Mouse (Mus musculus): ENCODE measurements around the gene Ifna7. TPM values are rescaled to one million over a fixed set of nuclear protein-coding genes. Genes with fewer than 3 reads are reported as not detected.
"Not testable (repeated sequence)": the region's sequence is repeated elsewhere in the genome, so short reads cannot be mapped to it uniquely, and the experiment has no call there.

The Ifna7 gene
- polyA plus RNA-seq, 1 experiment from 2014 or later: not detected

DNA sequence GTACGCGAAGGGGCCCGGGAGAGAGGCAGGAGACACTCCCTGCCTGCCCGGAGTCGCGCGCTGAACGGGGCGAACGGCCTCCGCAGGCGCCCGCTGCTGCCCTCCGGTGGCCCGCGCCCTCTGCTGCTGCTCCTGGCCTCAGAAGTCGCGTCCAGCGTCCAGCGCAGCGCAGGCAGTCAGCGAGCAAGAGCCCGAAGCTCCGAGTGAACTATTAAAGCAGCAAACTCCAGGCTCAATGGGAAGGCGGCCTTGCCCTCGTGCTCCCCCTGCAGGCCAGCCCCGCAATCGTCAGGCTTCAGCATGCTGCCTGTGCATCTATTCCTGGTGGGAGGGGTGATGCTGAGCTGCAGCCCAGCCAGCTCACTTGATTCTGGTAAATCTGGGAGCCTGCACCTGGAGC, 24.8 kb upstream of the Ifna7 start, which contains the start of gene Gm13278:
Gene Gm13278, plus strand, starts transcription at position 301 of the 400 bp plus-strand sequence.
- not testable (repeated sequence) for H3K4me1 ChIP-seq (ENCODE audit: control insufficient read depth, insufficient read depth, low read length); DNase-seq (ENCODE audit: low spot score, missing footprints); ATAC-seq (ENCODE audit: low FRiP score); H3K9me3 ChIP-seq (ENCODE audit: control insufficient read depth, low read length); H3K4me2 ChIP-seq; H3K27ac ChIP-seq (ENCODE audit: low read depth, low read length); H3K36me3 ChIP-seq (ENCODE audit: control insufficient read depth, insufficient read depth, low read length); H3K9ac ChIP-seq (ENCODE audit: low read length); H3K4me3 ChIP-seq (ENCODE audit: low read depth, low read length); H3K27me3 ChIP-seq (ENCODE audit: control insufficient read depth, insufficient read depth, low read length)
- WGBS: no CpG with 5 or more reads among the region's 28 CpGs

DNA sequence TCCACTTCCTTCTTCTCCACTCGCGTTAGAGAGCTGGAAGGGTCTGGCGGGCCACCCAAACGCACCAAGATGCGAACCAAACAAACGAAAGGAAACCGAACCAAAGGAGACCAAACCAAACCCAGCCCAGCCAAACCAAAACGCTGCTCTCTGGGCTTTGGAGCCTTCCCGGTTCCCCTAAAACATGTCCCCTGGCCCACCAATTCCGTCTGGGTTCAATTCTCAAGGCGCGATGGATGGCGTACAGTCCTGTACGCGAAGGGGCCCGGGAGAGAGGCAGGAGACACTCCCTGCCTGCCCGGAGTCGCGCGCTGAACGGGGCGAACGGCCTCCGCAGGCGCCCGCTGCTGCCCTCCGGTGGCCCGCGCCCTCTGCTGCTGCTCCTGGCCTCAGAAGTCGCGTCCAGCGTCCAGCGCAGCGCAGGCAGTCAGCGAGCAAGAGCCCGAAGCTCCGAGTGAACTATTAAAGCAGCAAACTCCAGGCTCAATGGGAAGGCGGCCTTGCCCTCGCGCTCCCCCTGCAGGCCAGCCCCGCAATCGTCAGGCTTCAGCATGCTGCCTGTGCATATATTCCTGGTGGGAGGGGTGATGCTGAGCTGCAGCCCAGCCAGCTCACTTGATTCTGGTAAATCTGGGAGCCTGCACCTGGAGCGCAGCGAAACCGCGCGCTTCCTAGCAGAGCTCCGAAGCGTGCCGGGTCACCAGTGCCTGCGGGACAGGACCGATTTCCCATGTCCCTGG, 21.9 kb upstream of the Ifna7 start, which contains the start of gene Gm13275:
Gene Gm13275, plus strand, starts transcription at position 552 of the 740 bp plus-strand sequence.
- H3K9ac ChIP-seq (ENCODE audit: low read length); H3K4me1 ChIP-seq (ENCODE audit: control insufficient read depth, insufficient read depth, low read length); H3K4me2 ChIP-seq; H3K27me3 ChIP-seq (ENCODE audit: control insufficient read depth, insufficient read depth, low read length); ATAC-seq (ENCODE audit: low FRiP score); H3K36me3 ChIP-seq (ENCODE audit: control insufficient read depth, insufficient read depth, low read length); H3K9me3 ChIP-seq (ENCODE audit: control insufficient read depth, low read length); DNase-seq (ENCODE audit: low spot score, missing footprints); H3K27ac ChIP-seq (ENCODE audit: low read depth, low read length); H3K4me3 ChIP-seq (ENCODE audit: low read depth, low read length): not testable (repeated sequence)
- WGBS: 0% methylated on average over 5 of the region's 52 CpGs

DNA sequence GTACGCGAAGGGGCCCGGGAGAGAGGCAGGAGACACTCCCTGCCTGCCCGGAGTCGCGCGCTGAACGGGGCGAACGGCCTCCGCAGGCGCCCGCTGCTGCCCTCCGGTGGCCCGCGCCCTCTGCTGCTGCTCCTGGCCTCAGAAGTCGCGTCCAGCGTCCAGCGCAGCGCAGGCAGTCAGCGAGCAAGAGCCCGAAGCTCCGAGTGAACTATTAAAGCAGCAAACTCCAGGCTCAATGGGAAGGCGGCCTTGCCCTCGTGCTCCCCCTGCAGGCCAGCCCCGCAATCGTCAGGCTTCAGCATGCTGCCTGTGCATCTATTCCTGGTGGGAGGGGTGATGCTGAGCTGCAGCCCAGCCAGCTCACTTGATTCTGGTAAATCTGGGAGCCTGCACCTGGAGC, 18.9 kb upstream of the Ifna7 start, which contains the start of gene Gm13279:
Gene Gm13279, plus strand, starts transcription at position 301 of the 400 bp plus-strand sequence.
- not testable (repeated sequence) for H3K4me3 ChIP-seq (ENCODE audit: low read depth, low read length); H3K27me3 ChIP-seq (ENCODE audit: control insufficient read depth, insufficient read depth, low read length); H3K4me2 ChIP-seq; H3K9ac ChIP-seq (ENCODE audit: low read length); H3K36me3 ChIP-seq (ENCODE audit: control insufficient read depth, insufficient read depth, low read length); H3K9me3 ChIP-seq (ENCODE audit: control insufficient read depth, low read length); DNase-seq (ENCODE audit: low spot score, missing footprints); H3K4me1 ChIP-seq (ENCODE audit: control insufficient read depth, insufficient read depth, low read length); ATAC-seq (ENCODE audit: low FRiP score); H3K27ac ChIP-seq (ENCODE audit: low read depth, low read length)
- no CpG with 5 or more reads among the region's 28 CpGs for WGBS

DNA sequence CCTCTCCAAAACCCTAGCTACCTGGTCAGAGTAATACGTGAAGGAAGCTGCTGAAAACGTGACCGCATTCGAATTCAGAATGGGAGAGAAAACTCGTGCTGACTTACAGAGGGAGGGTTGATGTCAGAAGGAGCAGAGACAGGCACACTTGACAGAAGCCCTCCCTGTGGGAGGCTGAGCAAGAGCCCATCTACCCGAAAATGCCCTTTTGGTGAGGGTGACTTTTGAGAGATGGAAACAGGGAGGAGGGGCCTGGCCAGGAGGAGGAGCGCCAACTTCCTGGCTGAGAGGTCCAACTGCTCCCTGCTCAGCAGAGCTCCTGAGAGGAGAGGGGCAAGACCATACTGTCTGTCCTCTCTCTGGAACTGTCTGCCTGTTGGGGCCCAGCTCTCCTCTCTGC, 16.7 kb upstream of the Ifna7 start, which contains the start of gene Gm13285:
Gene Gm13285, plus strand, starts transcription at position 301 of the 400 bp plus-strand sequence.
- not testable (repeated sequence) for H3K36me3 ChIP-seq (ENCODE audit: control insufficient read depth, insufficient read depth, low read length); ATAC-seq (ENCODE audit: low FRiP score); H3K4me2 ChIP-seq; H3K27ac ChIP-seq (ENCODE audit: low read depth, low read length); H3K9ac ChIP-seq (ENCODE audit: low read length); H3K4me3 ChIP-seq (ENCODE audit: low read depth, low read length); H3K27me3 ChIP-seq (ENCODE audit: control insufficient read depth, insufficient read depth, low read length); DNase-seq (ENCODE audit: low spot score, missing footprints); H3K4me1 ChIP-seq (ENCODE audit: control insufficient read depth, insufficient read depth, low read length); H3K9me3 ChIP-seq (ENCODE audit: control insufficient read depth, low read length)
- WGBS: 7% methylated on average over 3 of the region's 7 CpGs

DNA sequence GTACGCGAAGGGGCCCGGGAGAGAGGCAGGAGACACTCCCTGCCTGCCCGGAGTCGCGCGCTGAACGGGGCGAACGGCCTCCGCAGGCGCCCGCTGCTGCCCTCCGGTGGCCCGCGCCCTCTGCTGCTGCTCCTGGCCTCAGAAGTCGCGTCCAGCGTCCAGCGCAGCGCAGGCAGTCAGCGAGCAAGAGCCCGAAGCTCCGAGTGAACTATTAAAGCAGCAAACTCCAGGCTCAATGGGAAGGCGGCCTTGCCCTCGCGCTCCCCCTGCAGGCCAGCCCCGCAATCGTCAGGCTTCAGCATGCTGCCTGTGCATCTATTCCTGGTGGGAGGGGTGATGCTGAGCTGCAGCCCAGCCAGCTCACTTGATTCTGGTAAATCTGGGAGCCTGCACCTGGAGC, 13.1 kb upstream of the Ifna7 start, which contains the start of gene Gm13287:
Gene Gm13287, plus strand, starts transcription at position 301 of the 400 bp plus-strand sequence.
- not testable (repeated sequence) for H3K4me3 ChIP-seq (ENCODE audit: low read depth, low read length); H3K4me1 ChIP-seq (ENCODE audit: control insufficient read depth, insufficient read depth, low read length); H3K4me2 ChIP-seq; H3K36me3 ChIP-seq (ENCODE audit: control insufficient read depth, insufficient read depth, low read length); H3K9ac ChIP-seq (ENCODE audit: low read length); H3K27me3 ChIP-seq (ENCODE audit: control insufficient read depth, insufficient read depth, low read length); DNase-seq (ENCODE audit: low spot score, missing footprints); H3K27ac ChIP-seq (ENCODE audit: low read depth, low read length); ATAC-seq (ENCODE audit: low FRiP score); H3K9me3 ChIP-seq (ENCODE audit: control insufficient read depth, low read length)
- no CpG with 5 or more reads among the region's 29 CpGs for WGBS

DNA sequence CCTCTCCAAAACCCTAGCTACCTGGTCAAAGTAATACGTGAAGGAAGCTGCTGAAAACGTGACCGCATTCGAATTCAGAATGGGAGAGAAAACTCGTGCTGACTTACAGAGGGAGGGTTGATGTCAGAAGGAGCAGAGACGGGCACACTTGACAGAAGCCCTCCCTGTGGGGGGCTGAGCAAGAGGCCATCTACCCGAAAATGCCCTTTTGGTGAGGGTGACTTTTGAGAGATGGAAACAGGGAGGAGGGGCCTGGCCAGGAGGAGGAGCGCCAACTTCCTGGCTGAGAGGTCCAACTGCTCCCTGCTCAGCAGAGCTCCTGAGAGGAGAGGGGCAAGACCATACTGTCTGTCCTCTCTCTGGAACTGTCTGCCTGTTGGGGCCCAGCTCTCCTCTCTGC, 10.8 kb upstream of the Ifna7 start, which contains the start of gene Gm13288:
Gene Gm13288, plus strand, starts transcription at position 301 of the 400 bp plus-strand sequence.
- not testable (repeated sequence) for H3K4me2 ChIP-seq; H3K36me3 ChIP-seq (ENCODE audit: control insufficient read depth, insufficient read depth, low read length); H3K9ac ChIP-seq (ENCODE audit: low read length); H3K9me3 ChIP-seq (ENCODE audit: control insufficient read depth, low read length); H3K4me3 ChIP-seq (ENCODE audit: low read depth, low read length); ATAC-seq (ENCODE audit: low FRiP score); H3K27me3 ChIP-seq (ENCODE audit: control insufficient read depth, insufficient read depth, low read length); DNase-seq (ENCODE audit: low spot score, missing footprints); H3K27ac ChIP-seq (ENCODE audit: low read depth, low read length); H3K4me1 ChIP-seq (ENCODE audit: control insufficient read depth, insufficient read depth, low read length)
- no CpG with 5 or more reads among the region's 8 CpGs for WGBS

DNA sequence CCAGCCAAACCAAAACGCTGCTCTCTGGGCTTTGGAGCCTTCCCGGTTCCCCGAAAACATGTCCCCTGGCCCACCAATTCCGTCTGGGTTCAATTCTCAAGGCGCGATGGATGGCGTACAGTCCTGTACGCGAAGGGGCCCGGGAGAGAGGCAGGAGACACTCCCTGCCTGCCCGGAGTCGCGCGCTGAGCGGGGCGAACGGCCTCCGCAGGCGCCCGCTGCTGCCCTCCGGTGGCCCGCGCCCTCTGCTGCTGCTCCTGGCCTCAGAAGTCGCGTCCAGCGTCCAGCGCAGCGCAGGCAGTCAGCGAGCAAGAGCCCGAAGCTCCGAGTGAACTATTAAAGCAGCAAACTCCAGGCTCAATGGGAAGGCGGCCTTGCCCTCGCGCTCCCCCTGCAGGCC, 10.3 kb upstream of the Ifna7 start:
- not testable (repeated sequence) for H3K27me3 ChIP-seq (ENCODE audit: control insufficient read depth, insufficient read depth, low read length); ATAC-seq (ENCODE audit: low FRiP score); H3K4me1 ChIP-seq (ENCODE audit: control insufficient read depth, insufficient read depth, low read length); H3K4me2 ChIP-seq; H3K9me3 ChIP-seq (ENCODE audit: control insufficient read depth, low read length); H3K9ac ChIP-seq (ENCODE audit: low read length); DNase-seq (ENCODE audit: low spot score, missing footprints); H3K27ac ChIP-seq (ENCODE audit: low read depth, low read length); H3K4me3 ChIP-seq (ENCODE audit: low read depth, low read length); H3K36me3 ChIP-seq (ENCODE audit: control insufficient read depth, insufficient read depth, low read length)
- 0% methylated on average over 11 of the region's 34 CpGs for WGBS

DNA sequence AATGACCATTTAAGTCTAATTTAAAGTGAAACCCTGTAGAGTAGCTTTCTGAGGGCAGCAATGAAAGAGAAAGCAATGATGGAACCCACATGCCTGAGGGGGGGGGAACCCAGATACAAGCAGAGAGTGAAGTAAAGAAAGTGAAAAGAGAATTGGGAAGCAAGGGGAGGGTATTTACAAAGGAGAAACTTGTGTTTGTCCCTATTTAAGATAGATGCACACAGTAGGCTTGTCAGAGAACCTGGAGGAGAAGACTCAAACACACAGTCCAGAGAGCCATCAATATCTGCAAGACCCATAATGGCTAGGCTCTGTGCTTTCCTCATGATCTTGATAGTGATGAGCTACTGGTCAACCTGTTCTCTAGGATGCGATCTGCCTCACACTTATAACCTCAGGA, 3.6 kb downstream of the Ifna7 start, which contains the start of gene Ifna11:
Gene Ifna11, plus strand, starts transcription at position 301 of the 400 bp plus-strand sequence.
- Histone ChIP-seq H3K4me3 (ENCODE audit: low read depth, low read length) (no peak within 1 kb of the TSS), H3K27ac (ENCODE audit: low read depth, low read length) (no peak within 1 kb of the TSS), H3K9me3 (ENCODE audit: control insufficient read depth, low read length) (no peaks in the 10 kb centered on the region), H3K4me1 (ENCODE audit: control insufficient read depth, insufficient read depth, low read length) (no peaks in the 10 kb centered on the region), H3K9ac (ENCODE audit: low read length) (no peak within 1 kb of the TSS), H3K4me2 (no peak within 1 kb of the TSS), H3K27me3 (ENCODE audit: control insufficient read depth, insufficient read depth, low read length) (no peaks in the 10 kb centered on the region), H3K36me3 (ENCODE audit: control insufficient read depth, insufficient read depth, low read length) (no peaks in the 10 kb centered on the region)
- DNase-seq (ENCODE audit: low spot score, missing footprints) (no peak), ATAC-seq (ENCODE audit: low FRiP score) (no peak)
- WGBS: 78% methylated on average over 1 of the region's 1 CpGs

DNA sequence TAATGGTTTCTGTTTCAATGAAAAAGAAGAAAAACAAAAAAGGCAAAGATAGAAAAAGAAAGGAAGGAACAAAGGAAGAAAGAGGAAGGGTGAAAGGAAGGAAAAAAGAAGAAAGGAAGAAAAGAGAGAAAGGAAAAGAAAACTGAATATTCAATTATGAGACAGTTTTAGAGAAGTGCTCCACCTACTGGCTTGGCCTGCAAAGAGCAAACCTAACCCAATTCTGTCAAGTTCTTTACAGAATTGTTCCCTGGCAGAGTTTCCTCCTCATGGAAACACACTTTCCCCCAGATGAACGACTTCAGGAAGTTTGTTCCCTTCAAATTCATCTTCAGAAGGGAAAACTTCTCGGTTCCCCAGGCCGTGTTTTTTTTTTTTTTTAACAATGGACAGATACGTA, 7.0 kb downstream of the Ifna7 start:
- DNase-seq (ENCODE audit: low spot score, missing footprints) (no peak), ATAC-seq (ENCODE audit: low FRiP score) (no peak)
- no peaks in the 10 kb centered on the region for H3K9me3 ChIP-seq (ENCODE audit: control insufficient read depth, low read length)
- no peaks in the 10 kb centered on the region for H3K27me3 ChIP-seq (ENCODE audit: control insufficient read depth, insufficient read depth, low read length)
- H3K27ac ChIP-seq (ENCODE audit: low read depth, low read length): no peak overlapping the region
- WGBS: 30% methylated on average over 4 of the region's 4 CpGs
- no peak overlapping the region for H3K4me2 ChIP-seq
- H3K36me3 ChIP-seq (ENCODE audit: control insufficient read depth, insufficient read depth, low read length): no peaks in the 10 kb centered on the region
- no peaks in the 10 kb centered on the region for H3K4me1 ChIP-seq (ENCODE audit: control insufficient read depth, insufficient read depth, low read length)
- no peak overlapping the region for H3K4me3 ChIP-seq (ENCODE audit: low read depth, low read length)
- no peak overlapping the region for H3K9ac ChIP-seq (ENCODE audit: low read length)

All from midbrain, embryonic 11.5 days (tissue).